Mouse (Mus musculus): ENCODE measurements around the gene Plk4.

DNA sequence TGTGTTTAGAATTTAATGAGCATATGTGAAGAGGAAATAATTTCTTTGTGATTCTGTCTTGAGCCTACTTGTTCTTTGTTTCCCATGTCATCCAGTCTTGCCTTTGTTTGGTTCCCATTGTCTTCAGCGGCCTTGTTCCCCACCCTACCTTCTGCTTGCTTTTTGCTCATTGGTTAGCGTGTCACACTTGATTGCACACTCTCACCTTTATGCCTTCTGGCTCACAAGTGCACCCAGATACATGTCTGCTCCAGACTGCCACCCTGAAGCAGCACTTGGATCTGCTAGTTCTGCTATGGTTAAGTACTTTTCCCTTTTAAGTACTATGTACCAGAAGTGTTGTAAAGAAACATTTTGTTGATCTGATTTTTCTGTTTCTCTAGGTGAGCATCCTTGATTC lies 10.1 kb downstream of the Plk4 start:
- TF ChIP-seq CTCF (IDR thresholded peaks at IDR 0.05; ENCODE audit: control insufficient read depth, insufficient read depth, insufficient replicate concordance, low read depth, low read length) = no peak
- TF ChIP-seq POLR2A (IDR thresholded peaks at IDR 0.05; ENCODE audit: control insufficient read depth, low read depth, low read length) = no peak
